Mouse (Mus musculus) frontal cortex, postnatal 25 days (tissue): Measurements from ENCODE around the gene Olfr827.
A peak's percentile ranks its signal among the peaks of the same experiment; 100 is the strongest.

Experiments
- DNase-seq, 2 experiments: peaks; one replicate each; pipeline ENCODE4 v3.0.0; 2022; ENCODE audit warnings: low spot score in 2 of 2

Gene Olfr827

DNA sequence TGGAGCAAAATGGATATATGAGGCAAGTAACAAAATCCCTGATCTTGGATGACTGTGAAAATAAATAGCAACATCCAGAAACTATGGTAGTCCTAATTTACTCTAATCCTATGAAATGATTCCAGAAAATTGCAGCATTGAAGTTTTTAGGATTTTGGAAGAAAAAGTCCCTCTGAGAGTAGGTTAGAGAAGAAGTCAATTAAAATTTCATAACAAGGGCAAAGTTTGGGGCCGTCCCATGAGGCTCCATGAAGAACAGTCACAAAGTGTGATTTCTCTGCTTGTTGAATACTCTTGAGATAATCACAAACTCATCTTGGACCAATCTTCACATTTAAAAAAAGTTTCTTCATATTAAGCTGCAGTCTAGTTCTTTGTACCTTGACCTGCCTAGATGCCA is at the start of gene Olfr827:
Gene Olfr827, minus strand, starts transcription at position 101 of the 400 bp plus-strand sequence.
- no peak for DNase-seq

- peak in 1 of 2 experiments; percentile 6 for DNase-seq
Measured at GRCm38 (mm10) chr10:130263203-130263602, 49.0 kb upstream of the Olfr827 start.

- no peak for DNase-seq
Measured at GRCm38 (mm10) chr10:130259483-130259882, 45.3 kb upstream of the Olfr827 start.

GRCm38 (mm10) chr10:130244271-130244670 is 30.1 kb upstream of the Olfr827 start:
- DNase-seq: no peak

- no peak for DNase-seq
Measured at GRCm38 (mm10) chr10:130238318-130239209, 24.4 kb upstream of the Olfr827 start.

GRCm38 (mm10) chr10:130234576-130234975 is 20.4 kb upstream of the Olfr827 start:
- no peak for DNase-seq

GRCm38 (mm10) chr10:130232117-130232516 is 17.9 kb upstream of the Olfr827 start:
- DNase-seq: no peak

DNA sequence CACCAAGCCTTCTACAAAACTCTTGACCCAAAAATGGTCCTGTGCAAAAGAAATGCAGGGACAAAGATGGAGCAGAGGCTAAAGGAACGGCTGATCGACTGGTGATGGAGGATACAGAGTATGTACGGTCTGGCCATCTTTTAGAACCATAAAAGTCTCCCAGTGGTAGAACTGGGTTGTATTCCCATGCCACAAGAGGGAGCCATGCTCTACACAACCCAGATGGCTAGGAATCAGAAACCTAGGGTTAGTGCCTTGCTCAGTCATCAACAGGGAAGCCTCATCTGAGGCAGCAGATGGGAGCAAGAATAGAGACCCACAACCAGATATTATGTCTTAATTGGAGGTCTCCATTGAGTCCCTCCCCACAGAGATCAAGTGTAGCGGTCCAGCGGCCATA is 15.4 kb upstream of the Olfr827 start:
- DNase-seq: no peak

GRCm38 (mm10) chr10:130228246-130228645 is 14.0 kb upstream of the Olfr827 start:
- peak; percentile 17 for DNase-seq

DNA sequence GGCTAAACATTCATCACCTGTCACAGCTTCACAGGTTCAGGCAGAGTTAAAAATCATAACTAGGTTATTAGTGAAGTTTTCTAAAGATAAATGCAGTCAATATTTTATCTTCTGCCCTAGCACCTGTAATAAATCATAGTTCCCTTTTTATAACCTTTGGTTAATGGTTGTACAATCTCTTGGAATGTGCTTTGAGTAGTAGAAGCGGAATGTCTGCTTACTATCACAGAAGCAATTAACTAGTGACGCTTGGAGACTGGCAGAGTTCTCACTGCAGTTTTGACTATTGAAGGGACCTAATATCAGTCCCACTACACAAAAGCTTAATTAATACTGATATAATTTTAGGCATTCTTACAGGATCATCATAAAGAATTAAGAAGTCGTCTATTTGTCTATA is 10.8 kb upstream of the Olfr827 start:
- DNase-seq: no peak

DNA sequence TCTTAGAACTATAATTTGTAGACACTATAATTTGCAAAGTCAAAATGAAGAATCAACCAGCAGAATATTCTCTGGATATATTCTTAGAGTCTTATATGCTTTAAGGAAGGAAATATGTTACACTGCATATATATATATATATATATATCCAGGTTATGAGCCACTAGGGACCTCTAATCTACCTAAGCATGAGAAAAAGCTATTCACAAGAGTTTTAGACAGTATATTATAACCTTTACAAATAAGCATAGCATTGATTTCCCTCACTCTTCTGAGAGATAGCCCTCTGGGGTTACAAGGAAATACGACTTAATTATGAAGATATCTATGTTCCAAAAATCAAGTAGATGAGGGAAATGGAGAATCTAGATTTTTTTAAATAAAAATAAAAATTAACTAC is 30.1 kb downstream of the Olfr827 start, which contains the start of gene Olfr826:
Gene Olfr826, minus strand, starts transcription at position 101 of the 400 bp plus-strand sequence.
- no peak for DNase-seq

DNA sequence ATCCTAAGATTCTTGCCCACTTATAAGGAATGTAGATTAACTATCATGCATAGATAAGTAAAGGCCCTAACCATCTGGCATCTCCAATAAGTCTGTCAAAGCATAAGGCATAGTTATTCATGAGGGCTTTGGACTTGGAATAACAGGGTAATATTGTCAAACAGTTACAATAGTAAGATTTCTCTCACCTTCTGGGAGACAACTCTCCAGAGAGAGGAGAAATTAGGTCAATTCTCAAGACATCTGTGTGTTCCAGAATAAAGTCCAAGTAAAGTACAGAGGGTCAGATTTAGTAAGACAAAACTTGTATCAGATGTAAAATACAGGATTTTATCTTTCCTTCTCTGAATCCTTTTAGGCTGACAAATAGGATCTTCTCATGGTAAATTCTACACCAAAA is 47.5 kb downstream of the Olfr827 start, which contains the start of gene Olfr825:
Gene Olfr825, minus strand, starts transcription at position 101 of the 400 bp plus-strand sequence.
- DNase-seq: no peak

DNA sequence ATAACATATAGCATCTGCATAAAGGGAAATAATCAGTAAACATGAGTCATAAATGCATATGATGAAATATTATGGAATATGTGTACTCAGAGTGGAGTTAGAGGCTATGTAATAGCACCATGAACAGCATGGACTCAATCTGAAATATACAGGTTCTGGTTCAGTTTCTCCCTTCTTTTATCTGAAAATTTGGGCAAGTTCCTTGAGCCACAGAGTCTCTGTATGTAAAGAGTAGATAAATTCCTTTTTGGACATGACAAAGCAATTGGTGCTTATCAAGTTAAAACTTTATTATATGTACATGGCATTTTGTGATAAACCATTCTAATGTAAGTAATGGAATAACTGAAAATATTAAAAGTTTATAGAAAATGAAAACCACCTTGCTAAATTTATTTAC is 49.0 kb downstream of the Olfr827 start:
- DNase-seq: no peak
